Mouse (Mus musculus): ENCODE results near the gene Ccdc190.

Ccdc190 gene

GRCm38 (mm10) chr1:169932122-169932746, 3.8 kb downstream of the Ccdc190 start:
- no peak for DNase-seq (ENCODE audit: low spot score in 2 of 2)

- no peak for DNase-seq (ENCODE audit: low spot score in 2 of 2)
These were observed 5.7 kb downstream of the Ccdc190 start for GRCm38 (mm10) chr1:169934005-169934725.

- no peak for DNase-seq (ENCODE audit: low spot score in 2 of 2)
These were observed 10.9 kb downstream of the Ccdc190 start for GRCm38 (mm10) chr1:169939345-169939744.

DNA sequence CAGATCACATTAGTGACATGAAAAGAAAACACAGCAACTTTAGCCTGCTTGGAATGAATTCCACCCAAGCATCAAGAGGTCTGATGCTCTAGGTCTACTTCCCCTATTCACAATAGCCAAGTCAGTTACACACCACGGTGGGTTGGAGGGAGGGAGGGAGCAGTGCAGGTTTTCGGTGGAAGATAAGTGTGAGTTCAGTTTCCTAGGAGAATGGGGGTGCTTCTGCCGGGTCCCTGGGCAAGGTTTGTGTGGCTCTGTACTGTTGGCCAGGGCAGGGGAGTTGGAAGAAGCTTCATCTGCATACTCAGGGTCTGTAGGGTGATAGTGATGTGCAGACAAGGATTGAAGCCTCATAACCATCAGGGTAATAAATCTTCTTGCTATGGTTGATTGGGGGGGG, 17.6 kb downstream of the Ccdc190 start:
- no peak for DNase-seq (ENCODE audit: low spot score in 2 of 2)

DNA sequence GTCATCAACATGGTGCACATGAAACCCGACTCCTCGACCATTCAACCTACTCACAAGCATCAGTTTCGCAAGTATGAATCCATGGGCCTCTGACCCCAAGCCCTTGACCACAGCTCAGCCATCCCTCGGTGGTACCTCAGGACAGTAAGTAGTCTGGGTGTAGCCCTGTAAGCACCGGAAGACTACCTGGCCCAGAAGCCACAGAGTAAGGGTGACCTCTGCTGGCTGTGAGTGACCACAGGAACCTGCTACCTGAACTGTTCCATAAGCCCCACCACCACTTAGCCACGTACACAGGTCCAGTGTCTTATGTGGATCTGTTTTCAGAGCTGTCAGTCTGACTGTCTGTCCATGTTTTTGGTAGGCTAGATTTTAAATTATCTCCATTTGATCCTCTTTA, 19.2 kb downstream of the Ccdc190 start:
- DNase-seq (ENCODE audit: low spot score in 2 of 2): no peak

DNA sequence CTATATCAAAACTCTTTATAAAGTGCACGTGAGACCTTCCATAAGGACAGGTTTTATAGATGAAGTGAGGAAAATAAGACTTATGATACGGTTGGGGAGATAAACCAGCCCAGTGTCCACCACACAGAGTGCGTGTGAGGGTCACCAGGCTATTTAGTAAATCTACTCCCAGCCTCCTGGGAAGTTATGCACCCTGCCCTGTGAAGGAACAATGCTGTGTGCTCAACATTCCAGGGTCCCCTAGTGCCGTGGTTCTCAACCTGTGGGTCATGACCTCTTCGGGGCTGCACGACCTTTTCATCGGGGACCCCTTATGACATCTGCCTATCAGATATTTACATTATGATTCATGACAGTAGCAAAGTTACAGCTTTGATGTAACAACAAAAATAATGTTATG, 19.8 kb downstream of the Ccdc190 start:
- DNase-seq (ENCODE audit: low spot score in 2 of 2): no peak

DNA sequence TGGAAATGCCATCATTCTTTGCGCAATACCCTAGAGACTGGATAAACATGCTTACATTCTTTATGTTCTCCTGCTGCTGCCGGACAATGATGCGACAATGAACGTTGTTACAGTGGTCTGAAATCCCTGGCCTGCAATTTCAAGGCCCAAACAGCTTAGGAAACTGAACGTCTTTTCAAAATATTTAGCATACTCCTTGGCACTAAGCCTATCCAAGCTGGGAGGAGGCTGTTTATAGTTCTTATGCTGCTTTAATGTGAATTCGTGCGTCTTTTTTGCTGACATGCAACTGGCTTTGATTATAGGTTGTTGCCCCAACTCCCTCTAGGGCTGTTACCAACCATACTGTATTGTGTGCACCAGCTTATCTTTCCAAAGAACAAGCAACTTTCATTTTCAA, 20.4 kb downstream of the Ccdc190 start:
- no peak for DNase-seq (ENCODE audit: low spot score in 2 of 2)

DNA sequence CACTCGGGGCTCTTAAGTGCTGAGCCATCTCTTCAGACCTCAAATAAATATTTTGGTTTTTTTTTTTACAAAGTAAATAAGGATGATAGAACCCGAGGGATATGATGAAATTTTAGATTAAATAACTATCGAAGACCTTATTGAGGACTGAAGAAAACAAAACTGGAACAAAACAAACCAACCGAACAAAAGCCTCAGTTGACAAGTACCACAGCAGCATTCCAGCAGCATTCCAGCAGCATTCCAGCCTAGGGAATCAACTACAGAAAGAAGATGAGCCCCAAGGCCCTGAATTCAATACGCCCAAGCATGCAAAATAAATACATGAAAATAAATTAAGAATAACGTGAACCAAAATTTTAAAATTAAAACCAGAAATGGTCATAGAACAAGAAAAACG, 21.5 kb downstream of the Ccdc190 start:
- no peak for DNase-seq (ENCODE audit: low spot score in 2 of 2)

DNA sequence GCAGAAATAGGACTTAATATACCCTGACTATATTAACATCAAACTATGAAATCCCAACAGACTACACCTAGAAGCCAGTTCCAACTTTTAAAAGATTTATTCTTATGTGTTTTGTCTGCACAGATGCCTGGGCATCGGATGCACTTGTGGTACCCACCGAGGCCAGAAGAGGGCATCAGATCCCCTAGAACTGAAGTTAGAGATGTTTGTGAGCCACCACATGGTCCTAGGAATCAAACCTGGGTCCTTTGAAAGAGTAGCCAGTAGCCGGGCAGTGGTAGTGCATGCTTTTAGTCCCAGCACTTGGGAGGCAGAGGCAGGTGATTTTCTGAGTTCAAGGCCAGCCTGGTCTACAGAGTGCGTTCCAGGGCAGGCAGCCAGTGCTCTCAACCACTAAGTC, 22.2 kb downstream of the Ccdc190 start:
- no peak for DNase-seq (ENCODE audit: low spot score in 2 of 2)

DNA sequence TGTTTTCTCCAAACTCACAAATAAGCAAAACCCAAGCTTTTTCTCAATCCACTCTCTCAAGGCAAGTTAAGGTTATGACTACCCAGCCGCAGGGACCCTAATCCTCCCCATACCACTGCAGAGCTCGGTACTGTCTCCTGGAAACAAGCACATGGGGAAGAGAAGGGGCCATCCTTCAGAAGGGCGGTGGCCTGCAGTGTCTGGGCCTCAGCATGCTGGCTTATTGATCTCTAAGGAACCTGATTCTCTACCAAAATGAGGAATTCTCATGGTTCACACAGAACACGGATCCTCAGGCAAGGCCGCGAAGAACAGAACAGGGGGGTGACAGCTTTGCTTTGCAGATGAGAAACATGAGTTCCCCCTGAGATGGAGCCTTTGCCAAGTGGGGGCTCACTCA, 23.1 kb downstream of the Ccdc190 start:
- DNase-seq (ENCODE audit: low spot score in 2 of 2): no peak

DNA sequence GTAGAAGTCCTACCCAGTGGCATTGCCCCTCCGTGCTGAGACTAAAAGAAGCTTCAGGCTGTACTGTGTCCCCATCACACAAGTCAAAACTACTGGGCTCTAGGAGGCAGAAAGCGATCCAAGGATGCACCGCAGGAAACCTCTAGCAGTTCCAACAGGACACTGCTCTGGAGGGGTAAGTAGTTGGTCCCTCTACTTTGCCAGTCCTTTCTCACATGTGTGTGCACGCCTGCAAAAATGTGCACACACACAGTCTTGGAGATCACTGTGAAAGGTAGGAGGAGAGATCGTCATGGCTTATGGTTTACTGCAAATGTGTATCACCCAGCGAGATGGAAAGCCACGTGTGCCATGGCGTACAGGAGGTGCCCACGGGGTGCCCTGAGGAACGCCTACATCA, 24.2 kb downstream of the Ccdc190 start:
- no peak for DNase-seq (ENCODE audit: low spot score in 2 of 2)

GRCm38 (mm10) chr1:169953106-169953505, 24.7 kb downstream of the Ccdc190 start:
- no peak for DNase-seq (ENCODE audit: low spot score in 2 of 2)

DNA sequence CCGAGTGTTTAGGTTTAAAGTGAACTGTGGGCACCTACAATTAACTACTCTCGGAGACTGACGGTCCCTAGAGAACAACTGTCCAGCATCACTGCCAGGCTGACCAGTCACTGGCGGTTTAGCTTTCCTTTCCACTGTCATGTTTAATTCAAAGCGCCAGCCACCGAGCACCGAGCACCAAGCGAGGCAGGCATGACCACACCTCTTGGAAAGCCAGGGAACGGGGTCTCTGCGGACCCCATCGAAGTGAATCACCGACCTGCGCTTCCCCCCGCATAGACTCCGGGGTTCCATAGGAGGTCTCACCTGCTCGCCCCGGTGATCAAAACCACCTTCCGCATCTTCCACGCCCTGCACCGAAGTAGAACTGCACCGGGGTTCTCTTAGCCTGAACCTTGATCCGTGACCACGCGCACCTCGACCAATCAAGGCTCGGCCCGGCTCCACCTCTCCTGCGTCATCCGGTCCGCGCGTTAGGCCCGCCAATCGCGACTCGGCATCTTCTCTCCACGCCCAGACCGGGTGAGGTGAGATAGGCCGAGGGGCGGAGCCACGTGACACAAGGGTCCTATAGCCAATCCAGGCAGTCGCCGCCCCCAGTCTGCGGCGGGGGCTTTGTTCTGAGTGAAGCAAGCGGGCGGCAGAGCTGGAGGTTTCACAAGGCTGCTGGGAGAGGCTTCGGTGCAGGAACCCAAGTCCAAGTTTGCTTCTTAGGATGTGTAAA, 40.5 kb downstream of the Ccdc190 start, which contains the start of gene Hsd17b7:
Gene Hsd17b7 (minus strand): TSS at position 450 of the 724 bp plus-strand sequence.
- peak; percentile 99 for DNase-seq (ENCODE audit: low spot score in 2 of 2)

DNA sequence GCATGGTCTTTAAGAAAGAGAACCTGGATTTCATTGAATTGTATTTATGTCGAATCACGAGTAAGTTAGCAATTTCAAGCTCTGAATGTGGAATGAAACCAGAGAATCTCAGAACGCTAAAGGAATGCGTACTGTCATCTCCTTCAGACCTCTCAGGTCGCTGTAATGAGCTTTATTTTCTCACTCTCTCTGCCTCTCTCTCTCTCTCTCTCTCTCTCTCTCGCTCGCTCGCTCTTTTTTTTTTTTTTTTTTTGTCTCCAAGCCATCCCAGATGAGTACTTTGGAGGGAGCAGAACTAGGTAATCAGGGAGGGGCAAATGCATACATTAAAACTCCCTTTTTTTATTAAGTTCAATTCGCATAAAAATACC, 41.1 kb downstream of the Ccdc190 start:
- no peak for DNase-seq (ENCODE audit: low spot score in 2 of 2)

- DNase-seq (ENCODE audit: low spot score in 2 of 2): no peak
These were observed 42.5 kb downstream of the Ccdc190 start for GRCm38 (mm10) chr1:169970936-169971335.

GRCm38 (mm10) chr1:169971998-169972397, 43.5 kb downstream of the Ccdc190 start:
- no peak for DNase-seq (ENCODE audit: low spot score in 2 of 2)

GRCm38 (mm10) chr1:169977621-169978020, 49.2 kb downstream of the Ccdc190 start:
- DNase-seq (ENCODE audit: low spot score in 2 of 2): no peak
